Mouse (Mus musculus) myocyte (in vitro differentiated cells): ENCODE results near the gene Tbx15.

Experiments
- E2F4 ChIP-seq: IDR thresholded peaks from one replicate; pipeline ENCODE4 v1.6.1; 2011; ENCODE audit warnings: mild to moderate bottlenecking, control low read depth, moderate library complexity; ENCODE audit not compliant: insufficient read depth
- POLR2A ChIP-seq: IDR thresholded peaks from one replicate; pipeline ENCODE4 v1.6.1; 2011; ENCODE audit warnings: low read depth, mild to moderate bottlenecking, control low read depth, moderate library complexity; ENCODE audit not compliant: insufficient read length

DNA sequence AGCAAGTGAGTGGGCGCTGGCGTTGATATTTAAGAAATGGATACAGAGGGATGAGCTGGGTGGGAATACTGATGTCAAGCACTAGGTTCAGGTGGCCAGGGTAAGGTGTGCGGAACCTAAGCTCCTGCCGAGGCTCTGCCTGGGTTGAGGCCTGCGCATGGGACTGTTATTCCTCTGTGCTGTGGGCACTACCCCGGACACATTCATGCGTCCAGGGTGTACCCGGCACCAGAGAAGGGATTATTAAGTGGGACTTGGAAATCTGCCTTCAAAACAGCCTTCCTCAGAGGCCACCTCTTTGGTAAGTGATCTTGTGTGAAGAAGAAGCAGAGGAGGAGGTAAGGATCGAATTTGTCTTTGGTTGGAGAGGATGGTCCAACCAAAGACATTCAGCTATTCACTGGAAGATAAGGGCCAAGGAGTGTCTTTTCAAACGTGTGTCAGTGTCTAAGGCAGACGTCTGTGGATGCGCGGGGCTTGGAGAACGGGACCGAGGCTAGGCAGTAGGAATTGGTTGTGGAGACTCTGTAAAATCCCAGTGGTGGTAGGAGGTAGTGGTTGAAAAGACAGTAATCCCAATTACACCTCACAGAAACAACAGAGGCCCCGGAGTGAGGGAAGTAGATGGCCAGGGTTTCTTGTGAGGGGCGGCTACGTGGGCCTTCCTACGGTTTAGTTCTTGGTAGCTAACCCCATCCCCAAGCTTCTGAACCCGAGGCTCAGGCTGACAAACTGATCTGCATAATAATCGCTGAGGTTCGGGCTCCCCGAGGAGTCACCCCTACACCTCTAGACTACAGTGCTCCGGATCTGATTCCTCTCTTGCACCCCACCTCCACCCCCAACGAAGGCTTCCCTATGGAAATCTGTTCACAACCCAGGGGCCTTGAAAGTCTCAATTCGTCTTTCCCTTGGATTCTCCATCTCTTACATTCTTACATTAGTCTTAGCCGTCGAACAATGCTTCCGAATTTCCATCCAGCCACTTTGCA lies 17.7 kb downstream of the Tbx15 start:
- no peak for TF ChIP-seq POLR2A
- TF ChIP-seq E2F4, result no peak
